Mouse (Mus musculus): ENCODE data around the gene Pakap. TPM values are rescaled to one million over a fixed set of nuclear protein-coding genes. Genes with fewer than 3 reads are reported as not detected.

The Pakap gene
- polyA plus RNA-seq, 1 experiment: 7.1 TPM

DNA sequence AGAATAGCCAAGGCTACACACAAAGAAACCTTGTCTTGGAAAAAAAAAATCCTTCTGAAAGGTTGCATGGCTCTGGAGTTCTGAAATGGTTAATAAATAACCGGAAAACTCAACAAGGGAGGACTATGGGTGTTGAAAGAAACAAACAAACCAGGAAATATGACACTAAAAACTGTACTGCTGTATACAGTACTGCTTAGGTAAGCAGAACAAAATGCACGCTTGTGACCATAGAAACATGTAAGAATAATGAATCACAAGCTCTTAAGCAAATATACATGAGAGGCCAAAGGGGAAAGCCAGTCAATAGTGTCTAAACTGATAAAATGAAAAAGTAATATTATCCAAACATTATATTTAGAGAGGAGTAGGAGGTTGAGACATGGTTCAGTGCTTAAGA lies 247.4 kb downstream of the Pakap start:
- no peak for TF ChIP-seq MYOD1 (IDR thresholded peaks at IDR 0.05; ENCODE audit: control insufficient read depth, insufficient read length, low read depth)
- TF ChIP-seq CTCF (IDR thresholded peaks at IDR 0.05; ENCODE audit: control insufficient read depth, insufficient read depth, insufficient read length): no peak
- no peak for TF ChIP-seq USF1 (IDR thresholded peaks at IDR 0.05; ENCODE audit: low read depth)
- no peak for TF ChIP-seq CEBPB (IDR thresholded peaks at IDR 0.05; ENCODE audit: low read depth)
- no peak for TF ChIP-seq MYOG (IDR thresholded peaks at IDR 0.05; ENCODE audit: control insufficient read depth, extremely low read depth, insufficient read length)
- TF ChIP-seq MAX (IDR thresholded peaks at IDR 0.05): no peak
- no peak for TF ChIP-seq FOSL1 (IDR thresholded peaks at IDR 0.05; ENCODE audit: insufficient read depth, low read length, poor library complexity, severe bottlenecking)
- no peak overlapping the region for H3K4me3 ChIP-seq (ENCODE audit: insufficient read depth, poor library complexity, severe bottlenecking)
- peaks cover 5% of the 10 kb centered on the region for H3K79me3 ChIP-seq (ENCODE audit: low read depth)
- no peak overlapping the region for H3ac ChIP-seq (ENCODE audit: control insufficient read depth, insufficient read length, low read depth)
- no peaks in the 10 kb centered on the region for H3K27me3 ChIP-seq (ENCODE audit: control insufficient read depth, insufficient read depth, insufficient read length)
- H3K79me2 ChIP-seq (ENCODE audit: control insufficient read depth, insufficient read depth): peaks cover 16% of the 10 kb centered on the region
- H3K36me3 ChIP-seq (ENCODE audit: control insufficient read depth, insufficient read depth): peaks cover 15% of the 10 kb centered on the region

DNA sequence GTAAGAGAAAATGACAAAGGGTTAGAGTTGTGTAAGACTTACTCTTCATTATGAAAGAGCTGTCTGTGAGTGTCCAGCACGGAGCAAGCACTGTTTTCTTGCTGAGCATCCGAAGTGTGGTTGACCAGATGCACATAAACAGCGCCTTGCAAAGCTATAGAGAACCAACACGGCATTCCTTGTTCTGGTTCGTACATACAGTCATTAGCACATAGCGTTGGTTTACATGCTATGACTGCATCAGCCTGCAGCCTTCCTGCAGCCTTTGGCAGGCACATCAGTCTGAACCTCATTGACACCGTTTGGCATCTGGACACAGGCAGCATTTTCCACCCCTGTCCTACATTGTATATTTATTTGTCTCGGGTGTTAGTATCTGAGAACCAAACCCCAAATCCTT lies 248.2 kb downstream of the Pakap start:
- Histone ChIP-seq H3K79me2 (ENCODE audit: control insufficient read depth, insufficient read depth) (peaks cover 12% of the 10 kb centered on the region), H3K79me3 (ENCODE audit: low read depth) (peaks cover 5% of the 10 kb centered on the region), H3ac (ENCODE audit: control insufficient read depth, insufficient read length, low read depth) (no peak overlapping the region), H3K36me3 (ENCODE audit: control insufficient read depth, insufficient read depth) (peaks cover 15% of the 10 kb centered on the region), H3K4me3 (ENCODE audit: insufficient read depth, poor library complexity, severe bottlenecking) (no peak overlapping the region), H3K27me3 (ENCODE audit: control insufficient read depth, insufficient read depth, insufficient read length) (no peaks in the 10 kb centered on the region)
- no peak for TF ChIP-seq CEBPB (IDR thresholded peaks at IDR 0.05; ENCODE audit: low read depth)
- TF ChIP-seq FOSL1 (IDR thresholded peaks at IDR 0.05; ENCODE audit: insufficient read depth, low read length, poor library complexity, severe bottlenecking): no peak
- no peak for TF ChIP-seq MYOG (IDR thresholded peaks at IDR 0.05; ENCODE audit: control insufficient read depth, extremely low read depth, insufficient read length)
- TF ChIP-seq USF1 (IDR thresholded peaks at IDR 0.05; ENCODE audit: low read depth): no peak
- TF ChIP-seq CTCF (IDR thresholded peaks at IDR 0.05; ENCODE audit: control insufficient read depth, insufficient read depth, insufficient read length): no peak
- TF ChIP-seq MYOD1 (IDR thresholded peaks at IDR 0.05; ENCODE audit: control insufficient read depth, insufficient read length, low read depth): no peak
- TF ChIP-seq MAX (IDR thresholded peaks at IDR 0.05): no peak

DNA sequence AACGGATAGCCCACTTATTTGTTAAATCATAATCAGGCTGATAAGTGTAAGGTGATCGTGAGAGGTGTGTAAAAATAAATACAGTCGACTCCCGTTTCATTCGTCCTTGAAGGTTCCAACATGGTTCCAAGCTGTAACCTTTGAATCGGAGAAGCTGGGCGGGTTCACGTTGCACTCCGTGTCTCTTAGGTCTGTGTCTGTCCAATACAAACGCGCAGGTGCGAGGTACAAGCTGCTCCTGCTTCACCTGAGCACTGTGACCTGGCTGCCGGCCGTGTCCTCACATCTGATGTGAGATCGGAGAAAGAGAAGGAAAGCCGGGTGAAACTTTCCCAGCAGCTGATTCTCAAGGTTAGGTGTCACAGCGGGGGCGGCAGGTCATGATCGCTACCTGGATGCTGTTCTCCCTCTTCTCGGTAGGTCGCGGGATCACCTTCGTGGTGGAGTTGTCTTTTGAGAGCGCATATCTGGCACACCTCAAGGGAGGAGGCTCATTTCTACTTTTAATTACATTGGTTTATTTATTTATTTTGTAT lies 252.9 kb downstream of the Pakap start:
- Histone ChIP-seq H3ac (ENCODE audit: control insufficient read depth, insufficient read length, low read depth) (no peak overlapping the region), H3K4me3 (ENCODE audit: insufficient read depth, poor library complexity, severe bottlenecking) (no peak overlapping the region), H3K79me3 (ENCODE audit: low read depth) (peaks cover 6% of the 10 kb centered on the region), H3K36me3 (ENCODE audit: control insufficient read depth, insufficient read depth) (peaks cover 19% of the 10 kb centered on the region), H3K27me3 (ENCODE audit: control insufficient read depth, insufficient read depth, insufficient read length) (no peaks in the 10 kb centered on the region), H3K79me2 (ENCODE audit: control insufficient read depth, insufficient read depth) (peaks cover 27% of the 10 kb centered on the region)
- no peak for TF ChIP-seq MYOD1 (IDR thresholded peaks at IDR 0.05; ENCODE audit: control insufficient read depth, insufficient read length, low read depth)
- no peak for TF ChIP-seq USF1 (IDR thresholded peaks at IDR 0.05; ENCODE audit: low read depth)
- no peak for TF ChIP-seq MAX (IDR thresholded peaks at IDR 0.05)
- TF ChIP-seq MYOG (IDR thresholded peaks at IDR 0.05; ENCODE audit: control insufficient read depth, extremely low read depth, insufficient read length): no peak
- no peak for TF ChIP-seq FOSL1 (IDR thresholded peaks at IDR 0.05; ENCODE audit: insufficient read depth, low read length, poor library complexity, severe bottlenecking)
- no peak for TF ChIP-seq CEBPB (IDR thresholded peaks at IDR 0.05; ENCODE audit: low read depth)
- TF ChIP-seq CTCF (IDR thresholded peaks at IDR 0.05; ENCODE audit: control insufficient read depth, insufficient read depth, insufficient read length): no peak

DNA sequence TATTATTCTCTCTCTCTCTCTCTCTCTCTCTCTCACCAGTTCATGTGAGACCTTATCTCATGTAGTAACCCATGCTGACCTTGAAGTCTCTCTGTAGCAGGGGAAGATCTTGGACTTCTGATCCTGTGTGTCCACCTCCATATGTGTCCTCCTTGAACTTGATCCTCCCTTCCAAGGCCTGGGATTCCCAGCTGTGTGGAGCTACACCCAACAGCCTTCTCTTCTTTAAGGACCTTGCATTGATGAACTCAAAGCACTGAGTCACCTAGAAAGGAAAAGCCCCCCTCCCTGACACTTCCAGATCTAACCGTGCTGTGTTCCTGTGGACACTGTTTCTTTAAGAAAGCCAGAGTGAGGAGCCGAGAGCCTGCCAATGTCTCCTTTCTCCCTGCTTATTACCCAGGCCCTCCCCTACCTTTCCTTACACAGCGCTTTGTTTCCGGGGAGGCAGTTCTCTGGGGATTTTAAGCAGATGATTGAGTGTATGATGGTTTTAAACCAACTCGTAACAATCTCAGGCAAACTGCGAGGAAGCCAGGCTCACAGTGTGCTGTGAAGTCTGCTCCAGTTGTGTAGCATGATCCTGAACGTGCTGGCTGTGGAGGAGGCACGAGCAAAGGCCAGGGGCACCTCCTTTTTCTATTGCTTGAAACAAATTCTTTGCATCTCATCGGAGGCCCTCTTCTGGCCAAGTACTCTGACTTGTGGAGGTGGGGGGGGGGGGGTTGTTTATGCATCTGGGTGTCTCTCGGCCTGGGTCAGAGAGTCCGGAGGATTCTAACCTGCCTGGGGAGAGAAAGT lies 253.8 kb downstream of the Pakap start:
- peaks cover 6% of the 10 kb centered on the region for H3K79me3 ChIP-seq (ENCODE audit: low read depth)
- TF ChIP-seq USF1 (IDR thresholded peaks at IDR 0.05; ENCODE audit: low read depth) (no peak), CTCF (IDR thresholded peaks at IDR 0.05; ENCODE audit: control insufficient read depth, insufficient read depth, insufficient read length) (no peak), MAX (IDR thresholded peaks at IDR 0.05) (no peak), FOSL1 (IDR thresholded peaks at IDR 0.05; ENCODE audit: insufficient read depth, low read length, poor library complexity, severe bottlenecking) (no peak), MYOD1 (IDR thresholded peaks at IDR 0.05; ENCODE audit: control insufficient read depth, insufficient read length, low read depth) (no peak)
- no peak overlapping the region for H3K4me3 ChIP-seq (ENCODE audit: insufficient read depth, poor library complexity, severe bottlenecking)
- H3K27me3 ChIP-seq (ENCODE audit: control insufficient read depth, insufficient read depth, insufficient read length): no peaks in the 10 kb centered on the region
- peaks cover 16% of the 10 kb centered on the region for H3K36me3 ChIP-seq (ENCODE audit: control insufficient read depth, insufficient read depth)
- H3K79me2 ChIP-seq (ENCODE audit: control insufficient read depth, insufficient read depth): peaks cover 27% of the 10 kb centered on the region
- no peak overlapping the region for H3ac ChIP-seq (ENCODE audit: control insufficient read depth, insufficient read length, low read depth)

DNA sequence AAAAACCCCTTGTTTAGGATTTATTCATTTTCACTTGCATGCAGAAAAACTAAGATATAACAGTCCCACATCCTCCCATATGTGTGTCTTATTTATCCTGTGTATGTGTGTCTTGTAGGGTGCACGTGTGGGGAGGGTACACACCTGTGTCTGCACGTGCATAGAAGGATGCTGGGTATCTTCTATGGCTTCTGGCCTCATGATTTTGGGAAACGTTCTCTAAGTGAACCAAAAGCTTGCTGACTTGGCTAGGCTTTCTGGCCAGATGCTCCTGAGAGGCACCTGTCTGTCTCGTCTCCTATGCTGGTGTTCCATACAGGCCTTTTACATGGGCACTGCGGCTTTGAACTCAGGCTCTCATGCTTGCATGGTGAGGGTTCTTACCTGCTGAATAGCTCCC lies 254.7 kb downstream of the Pakap start:
- Histone ChIP-seq H3K79me2 (ENCODE audit: control insufficient read depth, insufficient read depth) (peaks cover 30% of the 10 kb centered on the region), H3ac (ENCODE audit: control insufficient read depth, insufficient read length, low read depth) (no peak overlapping the region), H3K27me3 (ENCODE audit: control insufficient read depth, insufficient read depth, insufficient read length) (no peaks in the 10 kb centered on the region), H3K79me3 (ENCODE audit: low read depth) (peaks cover 6% of the 10 kb centered on the region), H3K4me3 (ENCODE audit: insufficient read depth, poor library complexity, severe bottlenecking) (no peak overlapping the region), H3K36me3 (ENCODE audit: control insufficient read depth, insufficient read depth) (peaks cover 11% of the 10 kb centered on the region)
- TF ChIP-seq CEBPB (IDR thresholded peaks at IDR 0.05; ENCODE audit: low read depth) (no peak), MYOD1 (IDR thresholded peaks at IDR 0.05; ENCODE audit: control insufficient read depth, insufficient read length, low read depth) (no peak), MAX (IDR thresholded peaks at IDR 0.05) (no peak), USF1 (IDR thresholded peaks at IDR 0.05; ENCODE audit: low read depth) (no peak), MYOG (IDR thresholded peaks at IDR 0.05; ENCODE audit: control insufficient read depth, extremely low read depth, insufficient read length) (no peak), FOSL1 (IDR thresholded peaks at IDR 0.05; ENCODE audit: insufficient read depth, low read length, poor library complexity, severe bottlenecking) (no peak)
